Mouse (Mus musculus) gonadal fat pad, adult 2 months (tissue): ENCODE data around the gene Dynlt1b. TPM values are rescaled to one million over a fixed set of nuclear protein-coding genes. Genes with fewer than 3 reads are reported as not detected.
"Not testable (repeated sequence)": the region's sequence is repeated elsewhere in the genome, so short reads cannot be mapped to it uniquely, and the experiment has no call there.

Source experiments
- DNase-seq: peaks from one replicate; pipeline ENCODE4 v3.0.0-alpha.2; 2012; ENCODE audit warnings: low read depth
- polyA plus RNA-seq: library from polyadenylated mRNA; depleted of rRNA; stranded (reverse); fragments of >200 nt; gene quantifications from 2 replicates; pipeline ENCODE4 v1.2.3, GENCODE M21; 2012; rRNA removed

Gene Dynlt1b
- polyA plus RNA-seq, 1 experiment, result 258 TPM

- not testable (repeated sequence) for DNase-seq
These were observed 31.2 kb downstream of the Dynlt1b start for GRCm38 (mm10) chr17:6461083-6461595.

- not testable (repeated sequence) for DNase-seq
These were observed 35.8 kb downstream of the Dynlt1b start for GRCm38 (mm10) chr17:6465735-6466134.

GRCm38 (mm10) chr17:6467638-6468461, 37.9 kb downstream of the Dynlt1b start:
- not testable (repeated sequence) for DNase-seq

- DNase-seq, result not testable (repeated sequence)
These were observed 40.1 kb downstream of the Dynlt1b start for GRCm38 (mm10) chr17:6470031-6470430.

- DNase-seq, result not testable (repeated sequence)
These were observed 40.8 kb downstream of the Dynlt1b start for GRCm38 (mm10) chr17:6470671-6471070.

- not testable (repeated sequence) for DNase-seq
These were observed 45.4 kb downstream of the Dynlt1b start for GRCm38 (mm10) chr17:6475270-6475669.

GRCm38 (mm10) chr17:6475913-6476312, 46.0 kb downstream of the Dynlt1b start:
- DNase-seq, result not testable (repeated sequence)

- DNase-seq, result not testable (repeated sequence)
These were observed 46.6 kb downstream of the Dynlt1b start for GRCm38 (mm10) chr17:6476495-6476947.

- not testable (repeated sequence) for DNase-seq
These were observed 47.1 kb downstream of the Dynlt1b start for GRCm38 (mm10) chr17:6477026-6477425.

- not testable (repeated sequence) for DNase-seq
These were observed 51.1 kb downstream of the Dynlt1b start for GRCm38 (mm10) chr17:6480855-6481589.

- DNase-seq, result not testable (repeated sequence)
These were observed 51.7 kb downstream of the Dynlt1b start for GRCm38 (mm10) chr17:6481590-6481963.

GRCm38 (mm10) chr17:6482248-6482647, 52.3 kb downstream of the Dynlt1b start:
- not testable (repeated sequence) for DNase-seq

Other genes with a start within 250 kb of the Dynlt1b start
- 9.7 and 11.8 TPM in 2 replicates for gene Tmem181a, start 173.3 kb upstream of the Dynlt1b start, polyA plus RNA-seq
- gene Dynlt1a, start 112.6 kb upstream of the Dynlt1b start, polyA plus RNA-seq, result 2.8 and 3.2 TPM in 2 replicates
- gene Dynlt1c, start 171.6 kb downstream of the Dynlt1b start, polyA plus RNA-seq, result 7.7 and 9.5 TPM in 2 replicates
- 71.0 and 79.5 TPM in 2 replicates for gene Dynlt1f, start 225.8 kb downstream of the Dynlt1b start, polyA plus RNA-seq
- gene Sytl3, start 229.0 kb downstream of the Dynlt1b start, polyA plus RNA-seq, result 3.7 and 4.4 TPM in 2 replicates